Mouse (Mus musculus) testis, adult 2 months (tissue): ENCODE measurements around the gene Prkar2a.

Source experiments
- CTCF ChIP-seq: fragments of 200-500 bp; IDR thresholded peaks from 2 replicates; pipeline ENCODE4 v1.5.1; 2012; ENCODE audit warnings: low read depth, mild to moderate bottlenecking, inconsistent platforms, low read length, moderate library complexity; ENCODE audit not compliant: control insufficient read depth, insufficient read depth, insufficient replicate concordance
- POLR2A ChIP-seq: fragments of 200-500 bp; IDR thresholded peaks from 2 replicates; pipeline ENCODE4 v1.6.1; 2012; ENCODE audit warnings: low read depth, mild to moderate bottlenecking, inconsistent platforms, low read length, moderate library complexity; ENCODE audit not compliant: control insufficient read depth

DNA sequence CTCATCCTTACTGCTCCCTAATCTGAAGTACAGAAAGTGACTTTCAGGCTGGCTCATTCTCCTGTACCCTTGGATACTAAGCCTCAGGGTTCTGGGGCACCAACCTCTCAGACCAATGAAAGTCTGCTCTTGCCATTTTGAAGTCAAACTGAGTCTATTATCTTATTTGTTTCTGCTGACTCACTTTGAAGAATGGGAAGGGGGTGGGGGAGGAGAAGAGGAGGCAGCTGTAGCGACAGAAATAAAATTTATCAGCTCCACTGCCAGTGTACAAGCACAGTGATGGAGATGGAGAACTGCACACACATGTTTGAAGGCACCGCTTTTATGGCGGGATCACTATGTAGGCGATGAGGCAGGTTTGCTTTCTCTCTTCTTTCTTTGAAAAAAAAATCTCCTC, 88.2 kb downstream of the Prkar2a start:
- TF ChIP-seq CTCF, result no peak
- TF ChIP-seq POLR2A, result no peak
